Mouse (Mus musculus): Measurements from ENCODE around the gene Phgr1. TPM values are rescaled to one million over a fixed set of nuclear protein-coding genes. Genes with fewer than 3 reads are reported as not detected.

Gene Phgr1
- total RNA-seq, 2 experiments from 2014 or later: not detected

DNA sequence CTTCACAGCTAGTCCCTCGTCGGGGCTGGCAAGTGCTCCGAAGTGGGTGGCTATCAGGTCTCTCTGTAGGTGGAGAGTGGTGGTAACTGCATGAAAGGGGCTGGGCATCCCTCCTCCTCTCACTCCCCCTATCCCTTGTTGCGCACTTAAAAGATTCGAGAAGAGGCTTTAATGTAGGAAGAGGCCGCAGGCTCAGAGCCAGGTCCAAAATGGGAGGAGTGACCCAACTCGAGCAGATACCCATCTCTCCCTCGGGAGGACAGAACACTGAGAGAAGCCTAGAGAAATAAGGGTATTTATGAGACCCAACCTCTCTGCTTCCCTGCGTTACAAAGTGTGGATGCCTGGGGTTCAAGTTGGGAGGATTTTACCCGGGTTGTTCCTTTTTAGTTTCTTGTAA lies 6.5 kb downstream of the Phgr1 start:
- DNase-seq (ENCODE audit: low spot score in 2 of 2): no peak

DNA sequence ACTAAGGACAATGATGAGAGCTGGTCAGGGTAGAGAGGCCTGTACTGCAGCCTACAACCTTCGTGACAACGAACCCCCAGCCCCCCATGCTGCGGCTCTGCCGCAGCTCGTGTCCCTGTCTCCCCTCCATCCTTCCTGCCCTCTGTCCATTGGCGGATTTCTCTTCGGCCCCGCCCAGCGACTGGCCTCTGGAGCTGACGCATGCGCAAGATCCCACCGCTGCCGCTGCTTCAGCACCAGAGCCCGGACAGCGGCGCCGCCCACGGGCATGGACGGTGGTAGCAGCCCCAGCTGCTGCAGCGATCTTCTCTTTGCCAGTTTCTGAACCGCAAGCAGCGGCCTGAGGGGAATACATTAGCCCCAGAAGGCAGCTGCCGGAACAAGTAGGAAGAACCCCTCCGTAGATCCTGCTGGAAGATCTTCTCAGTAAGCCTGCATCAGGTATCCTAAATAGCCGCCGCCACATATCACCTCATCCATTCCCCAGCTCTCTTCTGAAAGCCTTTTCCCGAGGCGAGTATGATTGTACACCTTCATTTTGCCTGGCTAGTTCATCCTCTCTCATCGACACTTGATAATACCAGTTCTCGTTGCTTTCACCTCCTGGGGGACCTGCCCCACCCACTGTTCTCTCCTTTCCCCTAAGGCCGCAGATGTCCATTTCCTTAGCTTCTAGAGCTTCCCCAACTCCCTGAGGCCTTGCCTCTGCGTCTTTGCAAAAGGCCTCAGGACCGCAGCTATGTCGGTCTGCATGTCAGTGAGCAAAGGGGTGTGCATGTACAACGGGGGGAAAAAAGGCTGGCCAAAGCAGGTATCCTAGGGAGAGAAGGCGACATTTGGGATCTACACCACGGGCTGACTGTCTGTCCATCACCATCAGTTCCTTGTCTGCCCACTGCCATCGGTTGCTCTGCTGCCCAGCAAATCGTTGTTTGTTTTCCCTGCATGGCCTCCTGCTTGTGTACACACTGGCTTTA lies 7.2 kb downstream of the Phgr1 start, which contains the start of gene Disp2:
Gene Disp2, plus strand, starts transcription at position 216 of the 977 bp plus-strand sequence.
- DNase-seq (ENCODE audit: low spot score in 2 of 2): peak; percentile 94 to 96

DNA sequence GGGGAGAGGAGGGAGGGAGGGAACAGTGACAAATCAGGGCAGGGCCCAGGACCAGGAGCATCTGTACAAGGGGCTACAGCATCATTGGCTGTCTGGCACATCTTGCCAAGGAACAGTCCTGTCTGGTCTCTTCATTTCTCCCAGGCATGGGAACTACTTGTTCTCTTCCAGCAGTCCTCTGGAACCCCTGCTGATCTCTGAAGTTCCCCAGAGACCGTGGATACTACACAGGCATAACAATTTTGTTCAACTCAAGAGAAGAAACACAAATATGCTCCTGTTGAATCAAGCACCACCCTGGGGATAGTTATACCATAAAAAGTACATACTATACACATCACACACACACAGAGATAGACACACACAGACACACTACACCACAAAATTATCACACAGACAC lies 8.5 kb downstream of the Phgr1 start:
- DNase-seq (ENCODE audit: low spot score in 2 of 2): no peak

DNA sequence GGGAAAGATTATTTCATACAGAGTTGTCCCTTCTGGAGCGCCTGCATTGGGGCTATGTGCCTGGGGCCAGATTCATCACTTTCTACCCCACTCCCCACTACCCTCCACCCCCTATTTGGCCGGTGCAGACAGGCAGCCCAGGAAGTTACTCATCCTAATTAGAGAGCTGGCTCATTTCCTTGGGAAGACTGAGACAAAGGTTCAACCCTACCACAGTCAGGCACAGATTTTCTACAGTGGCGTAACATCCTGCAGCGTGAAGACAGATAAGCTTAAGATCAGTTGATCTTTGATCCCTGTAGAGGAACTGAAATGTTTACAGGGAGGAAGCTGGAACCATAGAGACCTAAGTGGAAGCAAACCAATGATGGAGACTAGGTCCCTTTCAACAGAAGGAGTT lies 9.7 kb downstream of the Phgr1 start:
- no peak for DNase-seq (ENCODE audit: low spot score in 2 of 2)

DNA sequence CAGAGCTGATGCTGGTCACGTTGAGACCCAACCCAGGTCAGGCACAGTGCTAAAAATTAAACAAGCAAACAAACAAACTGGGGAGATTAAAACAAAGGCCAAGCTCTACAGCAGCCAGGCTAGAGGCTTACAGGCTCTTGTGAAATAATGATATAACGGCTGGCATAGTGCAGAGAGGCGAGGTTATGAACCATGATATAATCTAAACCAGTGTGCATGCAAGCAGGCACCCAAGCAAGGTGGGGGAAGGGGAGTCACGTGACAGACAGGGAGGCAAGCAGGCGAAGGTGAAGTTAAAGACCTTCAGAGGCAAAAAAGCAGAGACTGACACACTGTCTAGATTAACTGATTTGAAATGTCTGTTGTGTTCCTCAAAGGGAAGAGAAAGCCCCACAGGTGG lies 10.5 kb downstream of the Phgr1 start:
- no peak for DNase-seq (ENCODE audit: low spot score in 2 of 2)

DNA sequence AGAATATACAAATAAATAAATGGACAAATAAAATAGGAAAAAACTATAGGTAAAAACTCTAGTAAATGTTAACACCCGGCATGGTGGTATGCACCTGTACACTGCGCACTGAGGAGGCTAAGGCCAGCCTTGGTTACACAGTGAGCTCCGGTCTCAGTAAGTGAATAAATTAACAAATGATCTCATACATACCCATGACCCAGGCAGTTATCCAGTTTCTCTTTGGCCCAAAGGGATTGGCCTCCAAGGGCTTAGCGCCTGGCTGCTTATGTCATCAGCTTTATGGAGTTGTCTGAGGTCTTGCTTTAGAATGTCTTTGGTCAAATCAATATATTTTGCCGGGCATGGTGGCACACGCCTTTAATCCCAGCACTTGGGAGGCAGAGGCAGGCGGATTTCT lies 11.1 kb downstream of the Phgr1 start:
- no peak for DNase-seq (ENCODE audit: low spot score in 2 of 2)

DNA sequence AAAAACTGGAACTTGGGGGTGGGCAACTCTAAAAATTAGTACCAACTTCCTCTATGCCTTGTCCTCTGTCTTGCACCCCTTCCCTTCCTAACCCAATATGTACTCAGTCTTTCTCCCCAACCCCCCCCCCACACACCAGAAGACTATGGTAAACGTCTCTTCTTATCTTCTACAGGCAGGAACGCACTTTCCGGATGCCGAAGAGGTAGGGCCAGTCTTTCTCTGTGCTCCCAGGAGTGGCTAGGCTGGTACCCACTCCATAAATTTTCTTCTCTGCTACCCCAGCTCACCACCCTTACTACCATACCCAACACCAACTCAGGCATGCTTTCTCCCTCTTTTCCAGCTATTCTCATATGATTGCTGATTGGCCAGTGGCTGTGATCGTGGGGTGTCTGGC lies 14.0 kb downstream of the Phgr1 start:
- DNase-seq (ENCODE audit: low spot score in 2 of 2): no peak

DNA sequence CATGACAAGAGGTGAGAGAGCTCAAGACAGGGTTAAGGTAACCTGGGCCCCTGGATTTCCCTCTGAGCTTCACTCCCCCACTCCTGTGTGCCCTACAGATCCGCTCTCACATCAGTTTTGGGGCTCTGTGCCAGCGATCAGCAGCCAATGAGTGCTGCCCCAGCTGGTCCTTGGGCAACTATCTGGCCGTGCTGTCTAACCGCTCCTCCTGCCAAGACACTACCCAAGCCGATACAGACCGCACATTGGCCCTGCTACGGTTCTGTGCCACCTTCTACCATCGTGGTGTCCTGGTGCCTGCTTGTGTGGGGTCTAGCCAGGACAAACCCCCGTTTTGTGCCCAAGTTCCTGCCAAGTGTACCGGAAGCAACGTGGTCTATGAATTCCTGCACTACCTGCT lies 16.9 kb downstream of the Phgr1 start:
- peak; percentile 73 to 81 for DNase-seq (ENCODE audit: low spot score in 2 of 2)

DNA sequence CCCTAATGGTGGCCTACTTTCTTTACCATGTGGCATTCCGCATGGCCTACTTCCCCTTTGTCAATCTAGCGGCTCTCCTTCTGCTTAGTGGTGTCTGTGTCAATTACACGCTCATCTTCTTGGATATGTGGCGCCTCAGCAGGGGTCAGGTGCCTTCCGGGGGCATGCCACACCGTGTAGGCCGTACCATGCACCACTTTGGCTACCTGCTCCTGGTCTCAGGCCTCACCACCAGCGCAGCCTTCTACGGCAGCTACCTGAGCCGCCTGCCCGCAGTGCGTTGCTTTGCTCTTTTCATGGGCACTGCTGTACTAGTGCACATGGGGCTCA lies 17.6 kb downstream of the Phgr1 start:
- DNase-seq (ENCODE audit: low spot score in 2 of 2): no peak

DNA sequence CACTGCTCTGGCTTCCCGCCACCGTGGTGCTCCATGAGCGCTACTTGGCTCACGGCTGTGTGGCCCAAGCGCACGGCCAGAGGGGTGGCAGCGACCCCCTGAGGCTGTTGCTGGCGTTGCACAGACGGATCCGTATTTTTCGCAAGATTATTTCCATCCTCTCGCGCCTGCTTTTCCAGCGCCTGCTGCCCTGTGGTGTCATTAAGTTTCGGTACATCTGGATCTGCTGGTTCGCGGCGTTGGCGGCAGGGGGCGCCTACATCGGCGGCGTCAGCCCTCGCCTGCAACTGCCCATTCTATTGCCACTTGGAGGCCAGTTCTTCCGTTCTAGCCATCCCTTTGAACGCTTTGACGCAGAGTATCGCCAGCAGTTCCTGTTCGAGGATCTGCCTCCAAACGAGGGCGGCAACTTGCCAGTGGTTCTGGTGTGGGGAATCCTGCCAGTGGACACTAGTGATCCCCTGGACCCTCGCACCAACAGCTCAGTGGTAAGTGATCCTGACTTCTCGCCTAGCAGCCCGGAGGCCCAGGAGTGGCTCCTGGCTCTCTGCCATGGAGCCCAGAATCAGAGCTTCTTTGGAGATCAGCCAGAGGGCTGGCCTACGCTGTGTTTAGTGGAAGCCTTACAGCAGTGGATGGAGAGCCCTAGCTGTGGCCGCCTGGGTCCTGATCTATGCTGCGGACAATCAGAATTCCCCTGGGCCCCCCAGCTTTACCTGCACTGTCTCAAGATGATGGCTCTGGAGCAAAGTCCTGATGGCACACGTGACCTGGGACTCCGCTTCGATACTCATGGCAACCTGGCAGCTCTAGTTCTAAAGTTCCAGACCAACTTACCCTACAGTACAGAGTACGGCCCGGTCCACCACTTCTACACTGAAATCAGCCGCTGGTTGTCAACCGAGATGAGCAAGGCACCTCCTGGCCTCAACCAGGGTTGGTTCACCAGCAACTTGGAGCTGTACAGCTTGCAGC lies 18.3 kb downstream of the Phgr1 start:
- DNase-seq (ENCODE audit: low spot score in 2 of 2): peak; percentile 70 to 72

DNA sequence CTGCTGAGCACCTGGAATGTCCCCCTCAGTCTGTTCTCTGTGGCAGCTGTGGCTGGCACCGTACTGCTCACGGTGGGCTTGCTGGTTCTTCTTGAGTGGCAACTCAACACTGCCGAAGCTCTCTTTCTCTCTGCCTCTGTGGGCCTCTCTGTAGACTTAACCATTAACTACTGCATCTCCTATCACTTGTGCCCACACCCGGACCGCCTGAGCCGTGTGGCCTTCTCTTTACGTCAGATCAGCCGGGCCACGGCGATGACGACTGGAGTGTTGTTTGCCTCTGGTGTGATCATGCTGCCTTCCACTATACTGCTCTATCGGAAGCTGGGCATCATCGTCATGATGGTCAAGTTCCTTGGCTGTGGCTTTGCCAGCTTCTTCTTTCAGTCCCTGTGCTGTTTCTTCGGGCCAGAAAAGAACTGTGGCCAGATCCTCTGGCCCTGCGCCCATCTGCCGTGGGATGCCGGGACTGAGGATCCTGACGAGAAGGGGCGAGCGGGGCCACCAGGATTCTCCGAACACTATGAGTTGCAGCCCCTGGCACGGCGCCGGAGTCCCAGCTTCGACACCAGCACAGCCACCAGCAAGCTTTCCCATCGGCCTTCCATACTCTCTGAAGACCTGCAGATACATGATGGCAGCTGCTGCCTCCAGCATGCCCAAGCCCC lies 19.2 kb downstream of the Phgr1 start:
- DNase-seq (ENCODE audit: low spot score in 2 of 2): no peak

DNA sequence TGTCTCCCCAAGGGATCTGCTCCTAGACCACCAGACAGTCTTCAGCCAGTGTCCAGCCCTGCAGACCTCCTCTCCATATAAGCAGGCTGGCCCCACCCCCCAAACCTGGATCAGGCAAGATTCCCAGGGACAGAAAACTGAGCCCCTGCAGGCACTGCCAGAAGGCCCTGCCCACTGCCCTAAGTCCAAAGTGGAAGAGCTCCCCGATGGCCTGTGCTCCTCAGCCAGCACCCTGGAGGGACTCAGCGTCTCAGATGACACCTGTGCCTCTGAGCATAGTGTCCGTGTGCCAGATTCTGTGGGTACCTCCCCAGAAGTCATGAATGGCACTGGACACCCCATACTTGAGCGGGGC lies 19.7 kb downstream of the Phgr1 start:
- DNase-seq (ENCODE audit: low spot score in 2 of 2): no peak

DNA sequence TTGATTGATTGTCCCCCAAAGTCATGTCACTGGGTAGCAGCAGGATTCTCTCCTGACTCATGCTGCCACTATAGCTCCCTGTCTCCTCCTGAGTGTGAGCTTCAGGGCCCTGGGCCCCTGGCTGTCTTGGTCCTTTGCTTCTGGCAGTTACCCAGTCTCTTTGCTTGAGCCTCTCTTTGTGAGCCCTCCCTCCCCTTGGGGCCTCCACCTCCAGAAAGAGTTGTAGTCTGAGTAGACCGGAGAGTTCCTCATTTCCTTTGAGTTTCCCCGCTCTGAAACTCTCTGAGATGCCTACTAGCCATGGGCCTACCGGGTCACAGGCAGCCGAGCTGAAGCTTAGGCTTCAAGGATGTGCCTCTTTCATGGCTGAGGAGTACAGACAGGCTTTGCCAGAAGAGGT lies 21.1 kb downstream of the Phgr1 start:
- no peak for DNase-seq (ENCODE audit: low spot score in 2 of 2)

DNA sequence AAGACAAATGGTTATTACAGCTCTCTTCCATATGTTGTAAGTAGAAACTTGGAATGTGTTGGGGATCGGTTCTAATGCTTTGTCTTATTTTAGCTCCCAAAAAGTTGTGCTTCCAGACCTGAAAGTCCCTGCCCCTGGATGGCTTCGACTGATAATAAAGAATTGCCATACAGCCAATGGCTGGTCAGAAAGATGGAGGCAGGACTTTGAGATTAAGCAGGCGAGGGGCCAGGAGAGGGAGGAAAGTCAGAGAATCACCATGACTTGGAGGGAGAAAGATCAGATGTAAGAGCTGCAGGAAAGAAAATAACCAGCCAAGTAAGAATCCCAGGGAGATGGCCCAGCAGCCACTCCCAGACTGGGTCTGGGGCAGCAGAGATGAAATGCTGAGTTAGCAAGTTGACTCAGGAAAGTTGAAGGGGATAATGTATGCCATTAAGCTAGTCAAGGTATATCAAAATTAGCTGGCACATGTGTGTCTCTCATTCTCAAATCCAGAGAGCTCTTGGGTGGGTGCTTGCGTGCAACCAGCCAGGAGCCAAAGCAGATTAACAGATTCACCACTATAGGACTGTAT lies 30.1 kb downstream of the Phgr1 start:
- no peak for DNase-seq (ENCODE audit: low spot score in 2 of 2)

DNA sequence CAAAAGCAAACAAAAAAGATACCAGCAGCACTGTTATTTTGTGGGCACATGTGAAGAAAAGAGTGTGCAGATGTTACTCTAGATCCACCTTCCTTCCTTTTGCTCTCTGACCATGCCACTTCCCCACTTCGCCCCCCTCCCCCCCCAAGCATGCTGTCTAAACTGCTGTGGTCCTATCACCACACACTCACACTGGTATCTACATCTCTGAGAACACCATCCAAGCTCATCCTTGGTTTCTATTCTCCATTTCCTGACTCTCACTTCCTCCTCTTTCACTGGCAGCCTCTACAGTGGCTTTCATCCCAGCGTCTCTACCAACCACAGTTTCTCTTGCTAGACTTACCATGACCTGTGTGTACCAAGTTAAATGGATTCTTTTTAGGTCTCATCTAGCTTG lies 31.9 kb downstream of the Phgr1 start:
- no peak for DNase-seq (ENCODE audit: low spot score in 2 of 2)

DNA sequence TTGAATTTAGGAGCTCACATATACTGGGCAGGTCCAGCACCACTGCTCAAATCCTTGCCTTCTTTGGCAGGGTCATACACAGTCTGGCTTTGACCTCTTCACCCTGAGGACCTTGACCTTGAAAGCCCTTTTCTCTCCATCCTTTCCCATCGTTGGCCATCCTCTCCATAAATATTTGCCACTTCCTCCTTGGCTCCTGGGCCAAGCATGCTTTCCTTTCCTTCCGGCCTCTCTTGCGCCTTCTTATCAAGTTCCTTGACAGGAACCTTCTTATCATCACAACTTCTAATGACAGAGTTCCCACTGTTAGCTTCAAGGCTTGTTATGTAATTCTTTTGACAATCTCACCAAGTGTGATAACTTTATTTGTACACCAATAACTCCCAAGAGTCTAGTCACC lies 32.6 kb downstream of the Phgr1 start:
- DNase-seq (ENCODE audit: low spot score in 2 of 2): no peak

DNA sequence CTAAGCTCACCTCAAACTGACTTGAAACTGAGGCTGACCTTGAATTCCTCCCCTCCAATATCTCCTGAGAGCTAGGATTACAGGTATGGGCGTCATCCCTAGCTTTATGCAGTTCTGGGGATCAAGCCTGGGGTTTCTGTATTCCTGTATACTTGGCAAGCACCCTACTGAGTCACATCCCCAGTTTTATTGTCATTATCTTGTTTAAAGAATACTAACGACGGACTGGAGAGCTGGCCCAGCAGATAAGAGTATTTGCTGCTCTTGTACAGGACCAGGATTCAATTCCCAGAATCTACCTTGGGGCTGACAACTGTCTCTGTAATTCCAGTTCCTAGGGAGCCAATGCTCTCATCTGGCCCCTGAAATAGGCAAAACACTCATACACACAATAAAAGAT lies 33.2 kb downstream of the Phgr1 start:
- DNase-seq (ENCODE audit: low spot score in 2 of 2): no peak

DNA sequence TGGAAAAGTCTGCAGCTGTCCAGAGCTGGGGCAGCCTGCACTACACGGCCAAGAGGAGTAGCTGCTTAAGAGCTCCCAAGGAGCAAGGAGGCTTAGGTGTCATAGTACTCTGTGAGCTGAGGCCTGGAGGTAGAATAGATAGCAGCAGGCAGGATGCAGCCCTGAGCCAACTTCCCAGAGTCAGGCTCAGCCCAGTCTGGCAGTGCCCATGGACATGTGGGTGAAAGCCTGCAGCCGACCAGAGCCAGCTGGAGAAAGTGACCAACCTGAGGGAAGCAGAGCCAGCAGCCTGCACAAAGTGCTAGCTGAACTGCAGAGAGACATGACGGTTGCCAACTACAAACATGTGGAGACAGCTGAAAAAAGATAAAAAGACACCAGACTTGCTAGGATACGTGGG lies 34.3 kb downstream of the Phgr1 start:
- no peak for DNase-seq (ENCODE audit: low spot score in 2 of 2)

DNA sequence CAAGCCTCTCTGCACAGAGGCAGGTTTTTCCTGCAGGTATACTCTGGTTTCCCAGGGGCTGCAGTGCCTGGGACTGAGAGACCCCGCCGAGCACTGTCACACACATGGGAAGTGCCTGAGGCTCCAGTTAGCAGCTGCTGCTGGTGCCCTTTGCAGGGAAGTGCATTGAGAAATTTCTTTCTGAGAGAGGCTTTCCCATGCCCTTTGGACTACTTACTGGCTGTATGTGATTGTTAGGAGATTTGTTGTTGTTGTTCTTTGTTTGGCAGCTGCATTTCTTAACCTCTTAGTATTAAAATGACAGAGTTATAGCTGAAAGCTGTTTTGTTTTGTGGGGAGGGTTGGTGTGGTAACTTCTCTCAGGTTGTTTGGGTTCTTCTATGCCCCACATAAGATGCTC lies 38.3 kb downstream of the Phgr1 start:
- DNase-seq (ENCODE audit: low spot score in 2 of 2): no peak

DNA sequence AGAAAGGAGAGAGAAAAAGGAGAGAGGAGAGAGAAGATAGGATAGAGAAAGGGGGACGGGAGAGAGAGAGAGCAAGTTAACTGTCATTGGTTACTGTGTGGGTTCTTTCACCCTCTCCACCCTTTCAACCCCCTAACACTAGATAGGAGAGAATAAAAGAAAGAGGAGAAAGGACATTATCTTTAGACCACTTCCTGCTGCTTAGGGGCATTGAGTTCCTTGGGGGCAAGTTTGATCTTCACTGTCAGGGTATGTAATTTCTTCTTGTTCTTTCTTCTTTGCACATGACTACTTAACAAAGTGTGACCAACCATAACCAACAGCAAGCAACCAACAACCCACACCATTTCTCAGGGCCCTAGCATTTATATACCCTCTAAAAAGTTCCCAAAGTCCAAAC lies 40.2 kb downstream of the Phgr1 start:
- DNase-seq (ENCODE audit: low spot score in 2 of 2): no peak
